Mouse (Mus musculus): ENCODE data around the gene Minos1. TPM values are rescaled to one million over a fixed set of nuclear protein-coding genes. Genes with fewer than 3 reads are reported as not detected.

The Minos1 gene
- total RNA-seq, 2 experiments from 2014 or later: 215 to 218 TPM

Other genes starting within 250 kb of the Minos1 start
- gene Otud3, start 217.2 kb downstream of the Minos1 start, total RNA-seq (2021): 10 to 100 TPM; 19.2 to 21.6 TPM
- not detected for gene Rnf186, start 164.0 kb downstream of the Minos1 start, total RNA-seq (2021)
- 1 to 10 TPM; 2.2 to 3.7 TPM for gene Tmco4, start 158.2 kb downstream of the Minos1 start, total RNA-seq (2021)
- 1 to 10 TPM; 6.4 to 6.6 TPM for gene Htr6, start 55.5 kb downstream of the Minos1 start, total RNA-seq (2021)
- gene Nbl1, start 38.1 kb downstream of the Minos1 start, total RNA-seq (2021): 10 to 100 TPM; 65.9 to 78.4 TPM
- gene Capzb, start 61.8 kb upstream of the Minos1 start, total RNA-seq (2021): 100 to 1,000 TPM; 350 to 351 TPM
- 10 to 100 TPM; 12.6 to 13.0 TPM for gene Pqlc2, start 179.6 kb upstream of the Minos1 start, total RNA-seq (2021)
- 10 to 100 TPM; 24.4 to 30.1 TPM for gene Akr7a5, start 179.6 kb upstream of the Minos1 start, total RNA-seq (2021)
- gene Mrto4, start 221.5 kb upstream of the Minos1 start, total RNA-seq (2021): 10 to 100 TPM; 43.3 to 45.7 TPM
- 10 to 100 TPM; 80.2 to 86.8 TPM for gene Emc1, start 221.5 kb upstream of the Minos1 start, total RNA-seq (2021)
- 100 to 1,000 TPM; 172 to 174 TPM for gene Ubr4, start 221.5 kb upstream of the Minos1 start, total RNA-seq (2021)